Mouse (Mus musculus): ENCODE data around the gene Acot6.

DNA sequence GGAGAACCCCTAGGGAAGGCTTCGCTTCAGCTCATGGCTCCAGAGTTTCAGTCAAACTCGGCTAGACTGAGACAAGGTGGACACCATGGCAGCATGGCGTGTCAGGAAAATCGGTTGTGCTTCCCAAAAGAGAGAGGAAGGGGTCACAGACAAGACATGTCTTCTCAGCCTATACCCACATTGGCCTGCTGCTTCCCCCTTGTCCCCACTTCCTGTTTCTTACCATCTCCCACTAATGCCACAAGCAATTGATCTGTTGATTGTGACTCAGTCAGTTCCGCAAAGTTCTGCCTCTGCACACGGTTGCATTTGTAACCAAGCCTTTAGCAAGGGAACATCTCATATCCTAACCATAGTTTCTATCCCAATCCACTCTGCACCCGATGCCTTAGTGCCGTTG lies 29.5 kb downstream of the Acot6 start:
- TF ChIP-seq CTCF (IDR thresholded peaks at IDR 0.05; ENCODE audit: control insufficient read depth, insufficient read depth, low read length) (no peak), POLR2A (IDR thresholded peaks at IDR 0.05; ENCODE audit: borderline replicate concordance, control insufficient read depth, low read depth, low read length) (no peak)
